Mouse (Mus musculus) olfactory bulb, adult 2 months (tissue): ENCODE data around the gene Kif5a.

Experiments
- CTCF ChIP-seq: fragments of 200-500 bp; IDR thresholded peaks from 2 replicates; pipeline ENCODE4 v1.5.1; 2012; ENCODE audit warnings: low read depth, mild to moderate bottlenecking, low read length, moderate library complexity; ENCODE audit not compliant: insufficient read depth
- POLR2A ChIP-seq: fragments of 200-500 bp; IDR thresholded peaks from 2 replicates; pipeline ENCODE4 v1.6.1; 2012; ENCODE audit warnings: mild to moderate bottlenecking, low read depth, low read length, moderate library complexity; ENCODE audit not compliant: insufficient read depth

DNA sequence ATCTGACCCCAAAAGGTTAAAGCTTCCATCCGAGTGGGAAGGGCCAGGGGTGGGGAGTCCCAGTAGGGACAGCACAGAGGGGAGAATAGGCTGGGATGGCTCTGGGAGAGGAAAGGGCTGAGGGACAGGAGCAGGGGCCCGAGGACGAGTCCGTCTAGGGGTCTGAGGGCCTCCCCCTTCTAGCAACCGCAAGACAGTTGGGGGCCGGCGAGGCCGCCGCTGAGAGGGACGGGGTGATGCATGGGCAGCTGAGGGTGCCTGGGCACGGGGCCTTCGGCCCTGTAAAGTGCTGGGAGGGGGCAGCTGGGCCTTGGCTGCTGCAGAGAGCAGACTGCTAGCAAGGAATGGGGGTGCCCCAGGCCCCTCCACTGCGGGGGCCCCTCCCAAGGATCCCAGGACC, 22.5 kb upstream of the Kif5a start:
- TF ChIP-seq CTCF = no peak
- no peak for TF ChIP-seq POLR2A
